Mouse (Mus musculus): ENCODE measurements around the gene Stab1. TPM values are rescaled to one million over a fixed set of nuclear protein-coding genes. Genes with fewer than 3 reads are reported as not detected.

Gene Stab1
- total RNA-seq, 2 experiments from 2014 or later = 94.1 to 101 TPM

DNA sequence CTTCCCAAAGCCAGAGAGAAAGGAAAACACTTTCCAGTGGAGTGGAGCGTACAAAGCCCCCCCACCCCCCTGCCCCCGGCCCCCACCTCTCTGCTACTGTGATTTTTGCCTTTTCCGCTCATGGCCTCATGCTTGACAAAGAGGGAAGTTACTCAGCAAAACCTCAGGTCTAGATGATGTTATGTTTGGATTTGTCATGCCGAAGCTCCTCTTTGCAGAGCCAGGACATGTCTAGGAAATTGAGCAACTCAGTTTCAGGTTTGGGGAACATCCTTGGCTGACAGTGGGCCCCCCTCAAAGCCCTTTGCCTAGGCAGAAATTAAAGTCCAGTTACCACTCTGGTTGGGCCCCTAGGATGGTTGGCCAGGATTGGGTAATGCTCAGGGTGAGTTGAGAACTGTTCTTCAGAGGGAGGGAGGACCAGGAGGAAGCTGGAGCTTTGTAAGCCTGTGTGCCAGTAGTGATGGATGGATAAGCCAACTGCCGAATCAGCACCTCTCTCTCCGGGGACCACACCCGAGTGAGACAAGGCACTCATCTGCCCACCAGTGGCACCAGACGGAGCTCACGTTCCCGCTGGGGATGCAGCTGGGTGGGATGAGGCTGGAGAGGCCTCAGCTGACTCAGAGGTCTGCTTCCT is 2.3 kb downstream of the Stab1 start:
- no peak for DNase-seq (ENCODE audit: low spot score in 2 of 2)

DNA sequence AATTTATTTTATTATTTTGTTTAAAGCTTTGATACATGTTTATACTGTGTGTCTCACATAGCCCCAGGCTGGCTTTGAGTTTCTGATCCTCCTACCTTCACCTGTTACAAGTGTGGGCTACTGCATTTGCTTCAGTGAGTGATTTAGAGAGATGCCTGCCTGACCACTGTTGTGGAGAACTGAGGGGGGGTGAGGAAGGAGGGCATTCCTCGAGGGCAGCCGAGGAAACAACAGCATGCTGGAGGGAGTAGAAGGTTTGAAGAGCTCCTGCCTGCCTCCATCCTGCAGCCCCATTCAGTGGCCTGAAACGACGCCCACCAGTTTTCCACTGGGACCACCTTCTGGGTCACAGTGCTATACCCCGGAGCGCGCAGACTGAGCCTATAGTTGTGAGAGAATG is 3.0 kb downstream of the Stab1 start:
- DNase-seq (ENCODE audit: low spot score in 2 of 2) = no peak

DNA sequence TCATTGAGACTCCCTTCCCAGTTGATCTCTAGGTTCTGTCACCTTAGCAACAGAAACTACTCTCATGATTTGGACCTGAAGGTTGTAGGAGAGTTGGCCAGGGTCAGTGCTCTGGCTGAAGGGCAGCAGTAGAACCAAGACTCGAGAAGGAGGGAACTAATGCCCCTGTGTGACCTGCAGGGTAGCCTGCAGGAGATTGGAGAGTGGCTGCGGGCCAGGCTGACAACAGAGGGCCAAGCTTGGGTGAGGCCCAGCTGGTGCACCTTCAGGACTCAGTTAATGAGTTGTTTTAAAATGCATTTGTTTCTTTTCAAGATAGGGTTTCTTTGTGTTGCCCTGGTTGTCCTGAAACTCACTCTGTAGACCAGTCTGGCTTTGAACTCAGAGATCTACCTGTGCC is 3.4 kb downstream of the Stab1 start:
- DNase-seq (ENCODE audit: low spot score in 2 of 2) = no peak

DNA sequence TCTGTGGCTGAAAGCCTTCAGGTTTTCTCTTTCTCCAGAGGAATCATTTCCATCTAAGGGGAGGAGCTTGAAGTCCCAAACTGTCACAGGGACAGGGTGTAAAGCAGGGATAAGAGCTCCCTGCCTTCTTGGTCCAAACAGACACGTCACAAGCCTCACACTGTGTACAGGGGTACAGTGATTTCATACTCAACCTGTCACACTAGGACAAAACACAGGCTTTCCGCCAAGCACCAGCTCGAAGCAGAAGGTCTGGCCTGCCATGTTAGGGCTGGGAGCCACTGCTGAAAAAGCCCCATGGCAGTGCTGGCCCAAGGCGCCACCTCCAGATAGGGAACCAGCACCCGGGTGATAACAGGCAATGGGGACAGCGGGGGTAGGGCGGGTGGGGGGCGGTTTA is 4.4 kb downstream of the Stab1 start:
- DNase-seq (ENCODE audit: low spot score in 2 of 2) = no peak

DNA sequence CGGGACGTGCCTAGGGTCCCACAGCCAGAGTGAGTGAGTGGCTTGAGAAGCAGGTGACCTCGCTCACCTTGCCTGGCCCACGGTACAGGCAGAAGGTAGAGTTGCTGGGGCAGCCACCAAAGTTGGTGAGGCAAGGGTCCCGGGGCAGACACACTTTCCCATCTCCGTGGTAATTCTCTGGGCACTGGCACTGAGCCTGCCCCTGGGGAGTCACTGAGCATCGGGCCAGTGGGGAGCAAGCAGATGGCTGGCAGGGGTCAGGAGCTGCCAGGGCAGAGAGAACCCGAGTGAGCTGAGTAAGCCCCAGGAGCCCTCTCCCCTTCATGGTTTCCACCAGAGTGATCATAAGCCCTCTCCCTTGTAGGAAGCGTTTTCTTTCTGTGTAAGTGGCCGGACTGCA is 6.8 kb downstream of the Stab1 start:
- no peak for DNase-seq (ENCODE audit: low spot score in 2 of 2)

DNA sequence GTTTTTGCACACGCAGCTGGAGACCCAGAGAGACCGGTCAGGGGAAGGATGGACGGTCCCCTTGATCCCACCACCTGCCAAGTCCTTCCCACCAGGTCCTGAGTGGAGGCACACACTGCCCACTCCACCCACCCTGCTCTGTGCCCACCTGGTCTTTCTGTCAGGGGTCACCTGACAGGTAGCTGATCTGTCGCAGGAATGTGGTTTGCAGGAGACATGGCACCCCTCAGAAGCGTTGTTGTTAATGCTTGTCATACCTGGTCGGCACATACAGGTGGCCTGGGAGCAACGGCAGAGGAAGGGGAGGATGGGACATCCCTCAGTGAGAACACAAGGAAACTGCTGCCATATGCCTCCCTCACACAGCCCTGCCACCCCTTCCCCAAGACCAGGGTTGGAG is 7.2 kb downstream of the Stab1 start:
- DNase-seq (ENCODE audit: low spot score in 2 of 2) = no peak

DNA sequence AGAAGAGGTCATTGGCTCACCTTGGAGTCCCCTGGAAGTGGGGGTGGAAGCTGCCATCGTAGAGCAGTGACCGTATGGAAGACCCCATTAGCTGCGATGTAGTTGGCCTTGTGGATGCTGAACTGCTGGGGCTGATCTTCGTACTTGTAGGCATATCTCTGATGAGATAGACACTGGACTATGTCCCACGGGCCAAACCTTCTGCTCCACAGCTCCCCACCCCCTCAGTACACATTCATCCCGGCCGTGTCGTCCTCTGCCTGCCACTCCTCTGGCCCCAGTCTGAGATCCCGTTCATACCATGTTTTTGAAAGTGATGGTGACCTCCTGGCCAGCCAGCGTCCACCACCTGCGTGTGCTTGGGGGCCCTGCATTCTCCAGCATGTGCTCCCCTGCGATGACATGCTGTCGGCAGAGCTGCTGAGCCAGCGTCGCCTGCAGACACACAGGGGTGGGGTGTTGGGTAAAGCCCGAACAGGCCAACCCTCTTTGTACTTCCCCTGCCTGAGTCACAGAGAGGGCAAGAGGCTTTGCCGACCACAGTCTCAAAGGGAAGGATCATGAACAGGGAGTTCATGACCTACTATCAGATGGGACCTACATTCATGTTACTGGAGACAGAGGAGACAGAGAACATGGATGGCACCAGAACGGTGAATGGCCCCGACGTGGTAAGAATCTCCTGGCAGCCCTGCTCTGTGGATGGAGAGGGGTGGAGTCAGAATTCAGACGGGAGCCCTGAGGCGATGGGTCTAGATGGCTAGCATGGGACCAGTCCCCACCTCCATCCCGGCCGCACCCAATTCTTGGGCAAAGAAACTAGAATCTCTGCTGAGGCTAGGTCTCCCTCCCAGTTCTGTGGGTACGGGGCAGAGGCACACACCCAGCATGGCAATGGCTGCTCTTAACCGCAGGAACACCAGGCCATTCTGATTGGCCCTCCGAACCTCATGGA is 8.0 kb downstream of the Stab1 start:
- no peak for DNase-seq (ENCODE audit: low spot score in 2 of 2)

DNA sequence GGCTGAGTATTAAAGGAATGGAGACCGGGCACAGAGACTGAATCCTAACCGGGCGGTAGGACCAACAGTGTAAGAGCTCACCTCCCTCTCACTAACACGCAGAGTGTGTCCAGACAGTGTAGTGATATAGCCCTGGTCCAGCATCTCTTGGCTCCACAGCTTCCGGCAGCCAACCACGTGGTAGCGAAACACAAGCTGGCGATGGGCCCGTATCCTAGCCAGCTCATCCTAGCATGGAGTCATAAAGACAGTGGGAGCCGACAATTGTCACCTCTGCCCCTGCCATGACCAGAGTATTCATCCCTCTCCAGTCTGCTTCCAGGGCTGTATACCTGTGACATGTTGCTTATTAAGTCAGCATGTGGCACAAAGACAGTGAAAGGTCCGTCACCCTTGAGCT is 22.7 kb downstream of the Stab1 start:
- no peak for DNase-seq (ENCODE audit: low spot score in 2 of 2)

DNA sequence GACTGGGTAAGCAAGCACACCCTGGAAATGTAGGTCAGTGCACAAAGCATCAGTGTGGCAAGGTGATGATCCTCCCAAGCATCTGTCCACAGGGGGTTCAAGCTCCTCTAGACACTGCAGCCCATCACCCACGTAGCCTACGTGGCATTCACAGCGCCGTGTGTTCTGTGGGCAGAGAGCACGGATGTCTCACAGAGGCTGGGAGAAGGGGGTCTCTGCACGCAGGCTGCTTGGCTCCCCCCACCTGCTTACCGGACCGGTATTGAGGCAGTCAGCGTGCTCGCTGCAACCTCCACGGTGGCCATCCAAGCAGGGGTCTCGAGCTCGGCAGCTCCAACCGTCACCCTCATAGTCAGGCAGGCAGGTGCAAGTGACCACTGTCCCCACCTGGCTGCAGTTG is 27.4 kb downstream of the Stab1 start:
- no peak for DNase-seq (ENCODE audit: low spot score in 2 of 2)

DNA sequence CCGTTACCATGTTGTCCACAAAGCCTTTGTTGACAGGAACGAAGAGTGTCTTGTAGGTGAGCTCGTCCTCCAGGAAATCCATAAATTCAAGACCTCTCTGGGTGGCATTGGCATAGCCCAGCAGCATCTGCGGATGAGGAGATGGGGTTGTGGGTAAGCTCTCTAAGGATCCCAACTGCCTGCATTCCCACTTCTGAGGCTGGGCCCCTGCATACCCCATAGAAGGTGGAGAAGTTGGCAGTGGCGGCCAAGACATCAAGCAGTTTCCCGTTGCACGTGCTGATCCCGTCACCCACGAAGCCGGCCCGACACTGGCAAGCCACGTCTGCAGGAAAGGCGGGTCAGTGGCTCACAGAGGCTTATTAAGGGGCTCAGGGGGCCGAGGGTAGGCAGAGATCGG is 28.3 kb downstream of the Stab1 start:
- DNase-seq (ENCODE audit: low spot score in 2 of 2) = no peak

DNA sequence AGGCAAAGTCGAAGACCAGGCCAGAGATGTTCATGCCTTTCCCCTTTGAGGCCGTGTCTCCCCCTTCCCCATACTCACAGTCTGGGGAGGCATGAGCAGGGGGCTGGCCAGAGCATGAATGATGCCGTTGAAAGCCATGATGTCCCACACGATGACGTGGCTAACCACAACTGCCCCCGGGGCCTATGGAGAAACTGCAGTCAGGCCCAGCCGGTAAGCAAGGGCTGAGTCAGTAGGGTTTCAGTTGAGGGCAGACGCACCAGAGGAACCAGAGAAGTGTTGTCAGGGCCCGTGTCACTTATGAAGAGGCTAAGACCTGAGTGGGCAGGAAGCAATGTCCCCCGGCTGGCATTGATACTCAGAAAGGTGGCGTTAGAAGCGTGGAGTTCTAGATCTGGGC is 28.8 kb downstream of the Stab1 start:
- no peak for DNase-seq (ENCODE audit: low spot score in 2 of 2)

DNA sequence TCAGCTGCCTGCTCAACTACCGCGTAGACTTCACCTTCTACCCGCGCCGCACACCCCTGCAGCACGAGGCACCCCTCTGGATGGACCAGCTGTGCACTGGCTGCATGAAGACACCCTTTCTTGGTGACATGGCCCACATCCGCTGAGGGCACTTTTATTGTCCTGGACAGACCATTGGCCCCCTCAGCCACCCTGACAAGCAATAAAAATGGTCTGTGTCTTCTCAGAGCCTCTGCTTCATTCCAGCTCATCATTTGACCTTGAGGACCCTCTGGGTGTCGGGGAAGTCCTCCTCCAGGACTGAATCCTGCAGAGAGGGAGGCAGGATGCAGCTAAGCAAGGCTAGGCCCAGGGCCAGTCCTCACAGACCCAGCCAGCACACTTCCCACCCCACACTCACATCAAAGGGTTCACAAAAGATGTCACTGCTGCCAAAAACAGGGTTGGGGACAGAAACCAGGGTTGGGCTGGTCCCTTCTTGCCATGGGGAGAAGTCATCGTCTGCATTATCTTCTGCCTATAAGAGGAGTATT is 29.5 kb downstream of the Stab1 start:
- DNase-seq (ENCODE audit: low spot score in 2 of 2) = no peak

DNA sequence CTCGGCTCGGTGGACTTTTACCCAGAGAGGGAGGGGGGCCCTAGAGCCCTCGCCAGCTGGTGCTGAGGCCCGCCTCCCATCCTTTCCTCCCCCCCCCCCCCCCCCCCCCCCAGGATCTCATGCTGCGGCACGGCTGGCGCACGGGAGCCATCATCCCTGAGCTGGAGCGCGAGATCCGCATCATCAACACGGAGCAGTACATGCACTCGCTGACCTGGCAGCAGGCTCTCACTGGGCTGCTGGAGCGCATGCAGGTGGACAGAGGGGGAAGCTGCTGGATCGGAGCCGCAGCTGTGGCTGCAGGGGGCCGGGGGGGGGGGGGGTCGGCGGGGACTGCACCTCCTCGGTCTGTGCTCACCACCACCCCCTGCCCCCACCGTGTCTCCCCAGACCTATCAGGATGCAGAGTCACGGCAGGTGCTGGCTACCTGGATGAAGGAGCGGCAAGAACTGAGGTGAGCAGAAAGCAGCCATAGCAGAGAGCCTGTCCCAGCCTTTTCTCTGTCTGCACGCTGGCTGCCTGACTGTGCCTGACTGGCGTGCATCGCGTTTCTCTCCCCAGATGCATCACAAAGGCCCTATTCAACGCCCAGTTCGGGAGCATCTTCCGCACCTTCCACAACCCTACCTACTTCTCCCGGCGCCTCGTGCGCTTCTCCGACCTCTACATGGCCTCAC is 30.1 kb downstream of the Stab1 start:
- no peak for DNase-seq (ENCODE audit: low spot score in 2 of 2)

DNA sequence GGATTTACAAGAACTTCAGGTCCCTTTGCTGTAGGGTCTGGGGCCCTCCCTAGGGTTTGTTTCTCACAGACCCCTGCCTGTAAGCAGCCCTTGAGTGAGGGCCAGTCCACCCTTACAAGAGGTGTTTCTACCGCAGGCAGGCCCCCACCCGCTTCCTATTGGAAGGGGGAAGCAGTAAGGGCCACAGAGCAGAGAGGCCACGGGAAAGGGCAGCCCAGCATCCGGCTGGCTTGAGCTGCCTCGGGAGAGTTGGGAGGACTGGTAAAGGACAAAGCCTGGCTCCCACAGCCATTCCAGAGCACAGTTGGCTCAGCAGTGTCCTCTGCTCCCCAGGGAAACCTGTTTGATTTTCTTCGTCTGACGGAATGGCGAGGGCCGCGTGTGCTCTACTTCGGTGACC is 30.6 kb downstream of the Stab1 start:
- DNase-seq (ENCODE audit: low spot score in 2 of 2) = no peak

DNA sequence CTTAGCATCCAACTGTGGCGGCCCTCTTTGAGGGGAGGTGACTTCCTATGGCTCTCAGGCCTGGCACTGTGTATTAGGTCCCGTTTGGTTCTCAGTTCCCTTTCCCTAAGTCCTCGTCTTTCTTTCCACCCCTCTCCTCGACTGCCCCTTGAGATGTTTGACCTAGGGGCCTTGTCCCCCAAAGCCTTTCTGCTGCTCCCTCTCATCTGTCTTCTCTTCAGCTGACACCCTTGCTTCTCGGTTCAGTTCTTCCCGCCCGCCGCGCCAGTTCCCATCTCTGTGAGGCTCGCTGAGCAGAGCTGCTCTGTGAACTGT is 31.2 kb downstream of the Stab1 start:
- DNase-seq (ENCODE audit: low spot score in 2 of 2) = no peak

DNA sequence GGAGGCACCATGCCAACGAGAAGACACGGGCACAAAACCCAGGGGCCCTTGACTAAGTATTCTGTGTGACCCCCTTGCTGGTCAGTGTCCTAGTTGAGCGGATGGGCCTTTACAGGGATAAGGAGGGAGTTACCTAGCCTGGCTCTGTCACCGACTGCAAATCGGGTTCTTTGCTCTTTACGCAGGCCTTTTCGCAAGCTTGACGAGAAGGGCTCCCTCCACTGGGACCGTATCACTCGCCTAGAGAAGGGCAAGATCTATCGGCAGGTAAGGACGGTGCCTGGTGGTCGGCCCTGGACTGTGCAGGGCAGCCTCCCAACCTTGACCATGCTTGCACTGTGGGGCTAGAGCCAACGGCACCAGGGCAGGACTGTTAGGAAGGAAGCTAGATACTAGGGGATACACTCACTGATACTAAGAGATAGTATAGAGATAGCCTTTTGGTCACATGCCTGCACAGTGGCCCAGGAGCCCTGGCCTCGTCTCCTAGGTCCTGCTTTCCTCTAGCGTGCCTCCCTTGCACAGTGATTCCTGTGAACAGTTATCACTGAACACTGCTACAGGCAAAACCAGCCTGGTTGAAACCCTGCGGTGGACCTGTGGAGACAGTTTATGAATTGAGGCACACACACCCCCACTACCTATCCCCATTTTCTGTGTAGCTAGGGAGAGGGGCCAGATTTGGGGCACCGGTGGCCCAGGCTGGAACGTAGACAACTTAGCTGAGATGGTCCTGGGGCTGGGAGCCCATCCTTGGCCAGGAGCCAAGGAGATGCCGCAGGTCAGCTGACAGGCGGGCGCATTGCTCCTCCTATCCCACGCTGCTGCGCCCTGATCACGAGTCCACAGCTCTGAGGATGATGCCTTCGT is 31.8 kb downstream of the Stab1 start:
- no peak for DNase-seq (ENCODE audit: low spot score in 2 of 2)

DNA sequence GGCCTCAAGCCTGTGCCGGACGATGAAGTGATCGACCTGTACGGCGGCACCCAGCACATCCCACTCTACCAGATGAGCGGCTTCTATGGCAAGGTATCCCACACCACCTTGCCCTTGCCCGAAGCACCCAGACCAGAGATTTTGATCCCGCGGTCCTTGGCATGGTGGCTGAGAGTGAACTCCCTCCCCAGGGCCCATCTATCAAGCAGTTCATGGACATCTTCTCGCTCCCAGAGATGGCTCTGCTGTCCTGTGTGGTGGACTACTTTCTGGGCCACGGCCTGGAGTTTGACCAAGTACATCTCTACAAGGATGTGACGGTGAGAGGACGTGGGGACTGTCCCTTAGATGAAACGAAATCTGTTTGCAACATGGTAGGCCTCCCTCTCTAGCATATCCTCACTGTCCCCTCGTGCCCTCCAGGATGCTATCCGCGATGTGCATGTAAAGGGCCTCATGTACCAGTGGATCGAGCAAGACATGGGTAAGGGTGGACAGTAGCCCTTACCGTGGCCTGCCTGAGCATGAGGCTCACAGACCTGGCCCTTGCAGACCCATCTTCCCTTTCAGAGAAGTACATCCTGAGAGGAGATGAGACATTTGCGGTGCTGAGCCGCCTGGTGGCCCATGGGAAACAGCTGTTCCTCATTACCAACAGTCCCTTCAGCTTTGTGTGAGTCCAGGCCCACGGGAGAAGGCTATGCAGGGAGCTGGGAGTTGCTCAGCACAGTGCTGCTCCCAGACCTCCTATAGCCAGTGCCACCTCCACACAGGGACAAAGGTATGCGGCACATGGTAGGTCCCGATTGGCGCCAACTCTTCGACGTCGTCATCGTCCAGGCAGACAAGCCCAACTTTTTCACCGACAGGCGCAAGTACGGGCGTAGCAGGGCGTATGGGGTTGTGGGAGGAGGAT is 32.7 kb downstream of the Stab1 start:
- no peak for DNase-seq (ENCODE audit: low spot score in 2 of 2)

DNA sequence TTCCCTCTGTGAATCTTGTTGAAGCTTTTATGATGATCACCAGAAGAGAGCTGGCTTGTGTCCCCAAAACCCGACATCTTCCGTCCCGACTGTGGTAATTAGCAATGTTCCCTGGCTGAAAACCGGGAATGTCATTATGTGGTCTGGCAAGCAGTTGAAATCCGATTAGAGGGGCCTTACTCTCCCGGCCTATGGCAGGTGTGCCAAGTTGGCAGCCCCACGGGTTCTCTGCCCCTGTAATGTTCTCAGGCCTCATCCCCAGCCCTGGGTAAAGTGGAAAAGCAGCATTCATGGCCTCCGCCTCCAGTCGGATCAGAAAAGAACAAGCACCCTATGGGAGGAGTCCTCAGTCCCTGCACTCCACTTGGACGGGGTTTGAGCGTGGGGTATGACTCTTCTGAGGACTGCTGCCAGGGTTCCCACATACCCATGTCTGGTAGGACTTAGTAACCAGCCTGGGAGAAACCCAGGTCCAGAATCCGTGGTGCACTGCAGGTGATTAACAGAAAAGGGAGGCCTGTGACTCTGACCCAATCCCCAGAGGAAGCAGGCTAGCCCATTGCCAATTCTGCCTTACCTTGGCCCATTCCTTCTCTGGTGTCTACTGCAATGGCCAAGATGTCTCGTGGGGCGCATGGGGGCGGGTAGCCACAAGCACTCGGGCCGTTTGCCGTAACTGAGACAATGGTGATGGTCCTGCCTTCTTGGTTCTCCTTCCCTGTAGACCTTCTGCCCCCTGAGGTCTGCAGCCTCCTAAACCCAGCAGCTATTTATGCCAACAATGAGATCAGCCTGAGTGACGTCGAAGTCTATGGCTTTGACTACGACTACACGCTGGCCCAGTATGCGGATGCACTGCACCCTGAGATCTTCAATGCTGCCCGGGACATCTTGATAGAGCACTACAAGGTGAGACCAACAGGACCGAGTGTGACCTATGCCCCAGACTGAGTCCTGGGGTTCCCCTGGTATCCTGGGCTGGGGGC is 34.1 kb downstream of the Stab1 start:
- DNase-seq (ENCODE audit: low spot score in 2 of 2) = no peak
